Mouse (Mus musculus): ENCODE data around the gene Snai1. TPM values are rescaled to one million over a fixed set of nuclear protein-coding genes. Genes with fewer than 3 reads are reported as not detected.

Gene Snai1
- total RNA-seq, 2 experiments from 2014 or later: not detected

DNA sequence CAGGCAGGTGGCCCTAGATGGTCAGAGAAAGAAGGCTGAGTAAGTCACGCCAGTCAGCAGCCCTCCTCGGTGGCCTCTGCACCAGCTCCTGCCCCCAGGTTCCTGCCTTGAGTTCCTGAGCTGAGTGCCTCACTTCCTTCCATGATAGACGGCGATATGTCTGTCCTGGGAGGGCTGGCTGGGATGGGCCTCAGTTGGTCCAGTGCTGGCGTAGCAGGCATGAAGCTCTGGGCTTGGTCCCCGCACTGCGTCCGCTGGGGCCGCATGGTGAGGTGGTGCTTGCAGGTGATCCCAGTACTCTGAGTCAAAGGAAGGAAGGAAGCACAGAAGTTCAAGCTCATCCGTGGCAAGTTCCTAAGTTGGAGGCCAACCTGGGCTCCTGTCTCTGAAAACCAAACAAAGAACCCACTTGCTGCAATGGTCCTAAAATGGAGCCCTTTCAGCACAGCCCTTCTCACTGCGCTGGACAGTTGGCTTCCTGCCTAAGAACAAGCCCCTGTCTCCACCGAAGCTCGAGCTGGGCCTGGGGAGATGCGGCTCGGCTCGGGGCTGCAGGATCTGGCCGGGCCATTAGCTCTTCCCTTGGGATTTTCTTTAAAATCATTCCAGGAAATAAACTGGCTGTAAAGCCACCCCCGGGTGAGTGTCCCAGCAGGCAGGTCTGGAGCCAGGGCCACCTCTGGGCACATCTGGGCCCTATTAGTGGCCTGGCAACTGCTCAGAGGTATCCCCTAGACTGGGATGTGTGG lies 8.6 kb downstream of the Snai1 start:
- no peak for ATAC-seq (replicated peaks; ENCODE audit: low FRiP score, poor library complexity, severe bottlenecking)

DNA sequence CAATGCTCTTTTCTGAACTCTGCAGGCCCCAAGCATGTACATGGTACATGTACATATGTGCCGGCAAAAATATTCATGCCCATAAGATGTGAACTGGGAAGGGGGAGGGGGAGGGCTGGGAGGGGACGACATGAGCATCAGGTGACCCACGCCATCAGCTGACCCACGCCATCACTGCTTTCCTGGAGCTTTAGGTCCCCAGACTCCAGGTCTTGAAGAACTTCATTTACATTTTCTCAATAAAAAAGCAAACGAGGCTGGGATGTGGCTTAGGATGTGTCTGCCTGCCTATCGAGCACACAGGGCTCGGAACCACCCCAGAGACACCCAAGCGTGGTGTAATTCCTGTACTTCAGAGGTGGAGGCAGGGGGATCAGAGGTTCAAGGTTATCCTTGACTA lies 9.4 kb downstream of the Snai1 start:
- no peak for ATAC-seq (replicated peaks; ENCODE audit: low FRiP score, poor library complexity, severe bottlenecking)

- no peak for ATAC-seq (replicated peaks; ENCODE audit: low FRiP score, poor library complexity, severe bottlenecking)
Observed at GRCm38 (mm10) chr2:167548961-167549360, 11.0 kb downstream of the Snai1 start.

GRCm38 (mm10) chr2:167550341-167550854 lies 12.4 kb downstream of the Snai1 start:
- ATAC-seq (replicated peaks; ENCODE audit: low FRiP score, poor library complexity, severe bottlenecking): no peak

GRCm38 (mm10) chr2:167551342-167551920 lies 13.4 kb downstream of the Snai1 start:
- no peak for ATAC-seq (replicated peaks; ENCODE audit: low FRiP score, poor library complexity, severe bottlenecking)

DNA sequence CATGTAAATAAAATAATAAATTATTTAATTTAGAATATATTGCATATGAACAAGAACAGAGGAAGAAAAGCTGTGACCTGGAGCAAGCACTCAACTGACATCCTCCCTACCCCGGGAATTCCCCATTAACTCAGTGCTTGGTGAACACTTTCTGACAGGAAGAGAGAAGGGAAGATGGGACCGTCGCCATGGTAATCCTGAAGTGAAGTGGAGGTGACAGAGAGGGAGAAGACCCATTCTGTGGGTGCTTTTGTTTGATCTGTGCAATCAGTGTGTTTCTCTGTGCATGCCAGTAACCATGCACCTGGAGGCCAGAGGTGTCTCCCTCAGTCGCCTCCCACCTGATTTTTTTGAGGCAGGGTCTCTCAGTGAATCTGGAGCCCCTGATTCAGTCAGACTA lies 14.3 kb downstream of the Snai1 start:
- ATAC-seq (replicated peaks; ENCODE audit: low FRiP score, poor library complexity, severe bottlenecking): no peak

- no peak for ATAC-seq (replicated peaks; ENCODE audit: low FRiP score, poor library complexity, severe bottlenecking)
Observed at GRCm38 (mm10) chr2:167552927-167553402, 15.0 kb downstream of the Snai1 start.

DNA sequence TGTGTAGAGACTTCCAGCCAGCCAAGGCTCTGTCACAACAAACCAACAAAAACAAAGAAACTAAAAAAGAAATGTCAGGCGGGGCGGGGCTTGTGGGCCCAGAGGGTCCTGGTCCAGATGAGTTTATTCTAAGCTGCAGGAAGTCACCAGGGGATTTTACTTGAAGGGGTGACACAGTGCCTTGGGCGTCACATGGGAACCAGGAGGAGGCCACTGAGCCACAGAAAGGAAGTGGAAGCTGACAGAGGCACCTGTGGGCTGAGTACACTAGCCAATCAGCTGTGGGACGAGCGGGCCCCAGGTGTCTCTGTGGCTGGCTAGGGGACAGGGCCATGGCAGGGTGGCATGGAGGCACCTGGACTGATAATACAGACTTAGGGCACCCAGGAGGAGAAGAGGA lies 17.8 kb downstream of the Snai1 start:
- no peak for ATAC-seq (replicated peaks; ENCODE audit: low FRiP score, poor library complexity, severe bottlenecking)

GRCm38 (mm10) chr2:167559413-167559812 lies 21.4 kb downstream of the Snai1 start:
- no peak for ATAC-seq (replicated peaks; ENCODE audit: low FRiP score, poor library complexity, severe bottlenecking)

GRCm38 (mm10) chr2:167562101-167562500 lies 24.1 kb downstream of the Snai1 start:
- ATAC-seq (replicated peaks; ENCODE audit: low FRiP score, poor library complexity, severe bottlenecking): no peak

GRCm38 (mm10) chr2:167563035-167563434 lies 25.0 kb downstream of the Snai1 start:
- no peak for ATAC-seq (replicated peaks; ENCODE audit: low FRiP score, poor library complexity, severe bottlenecking)

DNA sequence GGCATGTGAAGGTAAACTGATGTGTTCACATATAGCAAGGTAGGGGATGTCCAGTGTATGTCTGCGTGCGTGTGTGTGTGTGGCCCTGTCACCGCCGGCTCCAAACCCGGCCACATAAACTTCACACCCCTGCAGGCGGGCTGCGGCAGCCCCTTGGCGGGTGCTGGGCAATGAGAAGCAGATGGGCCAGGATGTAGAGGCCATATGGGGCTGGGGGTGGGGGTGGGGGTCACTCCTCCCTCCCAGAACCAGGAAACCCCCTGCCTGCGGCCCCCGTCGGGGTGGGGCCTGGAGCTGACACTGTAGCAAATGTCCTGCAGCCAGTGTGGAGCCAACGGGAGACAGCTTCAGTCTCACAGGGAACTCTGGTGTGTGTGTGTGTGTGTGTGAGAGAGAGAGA lies 25.7 kb downstream of the Snai1 start:
- no peak for ATAC-seq (replicated peaks; ENCODE audit: low FRiP score, poor library complexity, severe bottlenecking)

- ATAC-seq (replicated peaks; ENCODE audit: low FRiP score, poor library complexity, severe bottlenecking): no peak
Observed at GRCm38 (mm10) chr2:167564551-167565311, 26.7 kb downstream of the Snai1 start.

DNA sequence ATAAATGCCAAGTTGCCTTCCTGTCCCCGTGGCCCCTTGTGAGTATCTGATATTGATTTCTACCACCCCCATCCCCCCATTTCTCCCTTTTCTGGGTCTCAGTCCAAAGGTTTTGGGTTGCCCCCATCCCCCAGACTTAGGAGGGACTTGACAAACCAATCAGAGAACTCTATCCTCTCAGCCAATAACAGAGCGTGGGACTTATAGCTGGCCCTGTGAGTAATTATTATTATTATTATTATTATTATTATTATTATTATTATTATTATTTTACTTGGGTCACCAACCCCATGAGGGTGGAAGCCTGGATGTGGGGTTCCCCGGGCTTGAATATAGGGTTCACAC lies 27.3 kb downstream of the Snai1 start:
- ATAC-seq (replicated peaks; ENCODE audit: low FRiP score, poor library complexity, severe bottlenecking): no peak

DNA sequence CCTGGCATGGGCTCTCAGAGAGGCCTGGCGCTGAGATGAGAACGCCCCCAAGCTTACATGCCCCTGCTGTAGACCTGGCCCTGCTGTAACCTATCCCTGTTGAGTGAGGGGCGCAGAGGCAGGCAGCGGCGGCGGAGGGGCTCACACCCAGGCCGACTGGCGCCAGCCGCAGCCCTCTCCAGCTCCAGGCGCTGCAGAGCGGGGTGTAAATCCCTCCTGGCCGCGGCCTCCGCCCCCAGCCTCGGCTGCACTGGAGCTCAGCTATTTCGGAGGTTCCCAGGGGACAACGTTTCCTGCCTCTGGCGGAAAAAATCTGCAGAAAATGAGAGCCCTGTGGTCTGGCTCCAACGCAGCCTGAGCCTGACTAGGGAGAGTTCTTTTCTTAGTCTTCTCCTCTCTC lies 27.7 kb downstream of the Snai1 start:
- ATAC-seq (replicated peaks; ENCODE audit: low FRiP score, poor library complexity, severe bottlenecking): no peak

DNA sequence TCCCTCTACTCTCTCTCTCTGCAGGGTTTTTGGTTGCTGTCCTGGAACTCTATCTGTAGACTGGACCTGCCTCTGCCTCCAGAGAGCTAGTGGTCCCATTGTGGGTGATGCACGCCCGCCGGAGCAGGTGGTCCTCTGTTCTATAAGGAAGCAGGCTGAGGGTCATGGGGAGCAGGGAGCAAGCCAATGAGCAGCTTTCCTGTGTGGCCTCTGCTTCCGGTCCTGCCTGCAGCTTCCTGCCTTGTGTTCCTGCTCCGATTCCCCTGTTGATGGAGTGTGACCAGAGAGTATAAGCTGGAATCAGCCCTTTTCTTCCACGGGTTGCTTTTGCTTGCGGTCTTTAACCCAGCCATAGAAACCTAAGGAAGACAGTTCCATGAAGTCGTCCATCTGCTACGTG lies 30.1 kb downstream of the Snai1 start:
- ATAC-seq (replicated peaks; ENCODE audit: low FRiP score, poor library complexity, severe bottlenecking): no peak

- no peak for ATAC-seq (replicated peaks; ENCODE audit: low FRiP score, poor library complexity, severe bottlenecking)
Observed at GRCm38 (mm10) chr2:167569934-167570651, 32.1 kb downstream of the Snai1 start.

GRCm38 (mm10) chr2:167570815-167571214 lies 32.8 kb downstream of the Snai1 start:
- no peak for ATAC-seq (replicated peaks; ENCODE audit: low FRiP score, poor library complexity, severe bottlenecking)

DNA sequence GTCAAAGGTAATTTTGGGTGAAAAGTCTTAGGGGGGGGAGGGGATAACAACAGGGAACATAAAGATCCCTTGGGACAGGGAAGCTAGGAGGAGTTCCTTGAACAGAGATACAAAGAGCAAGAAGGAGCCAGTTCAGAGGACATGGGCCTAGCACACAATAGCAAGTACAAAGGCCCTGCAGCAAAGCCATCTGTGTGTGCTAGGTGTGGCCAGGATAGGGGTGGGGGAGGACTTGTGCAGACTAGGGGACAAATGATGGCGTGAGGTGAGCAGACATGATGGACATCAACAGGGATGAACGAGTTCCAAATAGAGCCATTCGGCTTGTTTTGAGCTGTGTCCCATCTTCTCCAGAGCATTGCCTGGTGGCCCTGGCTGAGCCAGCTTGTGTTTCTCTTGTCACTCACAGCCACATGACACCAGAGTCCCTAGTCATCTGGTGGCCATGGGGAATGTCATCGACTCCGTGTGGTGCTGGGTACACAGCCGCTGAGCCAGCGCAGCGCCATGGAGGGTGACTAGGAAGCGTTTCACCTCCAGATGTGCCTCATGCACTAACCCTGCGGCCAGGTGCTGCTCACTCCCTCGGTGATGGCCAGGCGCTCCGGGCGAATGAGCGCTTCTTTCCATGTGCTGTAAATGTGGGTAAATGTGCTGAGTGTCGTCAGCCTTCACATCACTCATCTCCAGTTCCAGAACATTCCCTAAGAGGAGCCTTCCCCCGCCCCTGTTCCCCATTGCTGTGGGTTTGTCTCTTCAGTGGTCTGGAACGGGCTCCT lies 33.6 kb downstream of the Snai1 start:
- ATAC-seq (replicated peaks; ENCODE audit: low FRiP score, poor library complexity, severe bottlenecking): no peak

All from erythroid progenitor cell, adult 5-6 weeks (primary cell).